Comparison of ENCODE assay signal across 10 mouse cellular contexts in genomic region chr12:112742768-112743167, GRCm38 (mm10). TPM values are rescaled to one million over a fixed set of nuclear protein-coding genes. Genes with fewer than 3 reads are reported as not detected.
DNase-seq lines count a peak whose midpoint lies in the region; ATAC-seq and TF ChIP-seq lines count a peak whose summit lies in the region.
"Had no signal": no experiment of that assay in that cellular context is flagged by ENCODE, and none has a peak within 500 bp of the region (broad histone marks: within the 10 kb centered on the region; RNA-seq: fewer than 3 reads in every experiment).

No protein-coding gene starts in this region.

- no peak for TF ChIP-seq CTCF in MEL (IDR thresholded peaks at IDR 0.05 in 2 of 3, conservative IDR thresholded peaks at IDR 0.05 in 1 of 3; ENCODE audit: control insufficient read depth in 1 of 3, insufficient read depth in 1 of 3, low read depth in 2 of 3, low read length in 3 of 3, poor library complexity in 1 of 3, severe bottlenecking in 1 of 3)

- TF ChIP-seq RAD21 in MEL (IDR thresholded peaks at IDR 0.05; ENCODE audit: low read depth, low read length) = no peak

- DNase-seq in kidney, adult 11 months = no peak
- DNase-seq in MEL (ENCODE audit: low read depth, low spot score) = no peak
- DNase-seq in adrenal gland, postnatal 36 days = no peak
- DNase-seq in urinary bladder, postnatal 36 days (ENCODE audit: low spot score in 2 of 2) = no peak
- no peak for DNase-seq in cerebellum, postnatal 36 days

- 0 out of 2 replicates have a peak, but pooled peaks cover 5% of the 10 kb centered on the region for H3K4me1 ChIP-seq in kidney, embryonic 14.5 days (ENCODE audit: control insufficient read depth, insufficient read depth, low read length)
- peaks cover 0 to 14% of the 10 kb centered on the region in 2 experiments; a peak in 2 of 4 replicates for H3K4me1 ChIP-seq in MEL (ENCODE audit: control insufficient read depth in 1 of 2, insufficient read depth in 2 of 2, low read length in 2 of 2)
- H3K4me1 ChIP-seq in heart, embryonic 12.5 days (replicated peaks) = peaks cover 31% of the 10 kb centered on the region
- H3K4me1 ChIP-seq in limb, embryonic 13.5 days = peaks cover 10% of the 10 kb centered on the region
- H3K4me1 ChIP-seq: liver, embryonic 13.5 days had no signal

- no peak for TF ChIP-seq POLR2A in MEL (IDR thresholded peaks at IDR 0.05; ENCODE audit: control insufficient read depth in 1 of 2, insufficient read depth in 1 of 2, low read depth in 1 of 2, low read length in 2 of 2, poor library complexity in 1 of 2)

- peaks cover 50% of the 10 kb centered on the region for H3K36me3 ChIP-seq in kidney, embryonic 14.5 days (ENCODE audit: control insufficient read depth, insufficient read depth, low read length)
- H3K36me3 ChIP-seq in MEL (ENCODE audit: control insufficient read depth in 1 of 2, insufficient read depth in 2 of 2, low read length in 2 of 2) = peaks cover 0 to 10% of the 10 kb centered on the region in 2 experiments; a peak in 2 of 4 replicates
- H3K36me3 ChIP-seq in heart, embryonic 12.5 days = peaks cover 27% of the 10 kb centered on the region
- peaks cover 64% of the 10 kb centered on the region for H3K36me3 ChIP-seq in limb, embryonic 13.5 days

- no peaks in the 10 kb centered on the region for H3K9me3 ChIP-seq in kidney, embryonic 14.5 days (ENCODE audit: control insufficient read depth, low read length)
- no peaks in the 10 kb centered on the region for H3K9me3 ChIP-seq in MEL (replicated peaks; ENCODE audit: insufficient read depth, low read length)
- no peaks in the 10 kb centered on the region for H3K9me3 ChIP-seq in heart, embryonic 12.5 days (replicated peaks)
- no peaks in the 10 kb centered on the region for H3K9me3 ChIP-seq in limb, embryonic 13.5 days
- H3K9me3 ChIP-seq: liver, embryonic 13.5 days had no signal

- no peak for TF ChIP-seq EP300 in MEL (IDR thresholded peaks at IDR 0.05; ENCODE audit: low read depth in 1 of 2, low read length in 2 of 2)

- H3K79me2 ChIP-seq in MEL (ENCODE audit: control insufficient read depth, insufficient read depth, low read length, poor library complexity) = no peaks in the 10 kb centered on the region; the same call in 1 of the 2 replicates

- peak overlapping the region; percentile 37; the same call in 1 of the 2 replicates for H3K27ac ChIP-seq in kidney, embryonic 14.5 days (ENCODE audit: low read depth, low read length)
- H3K27ac ChIP-seq in MEL (ENCODE audit: control insufficient read depth, low read depth, low read length) = peak overlapping the region; percentile 68
- H3K27ac ChIP-seq in heart, embryonic 12.5 days (ENCODE audit: poor library complexity, severe bottlenecking) = no peak overlapping the region
- peak overlapping the region; percentile 48; the same call in 1 of the 2 replicates for H3K27ac ChIP-seq in limb, embryonic 13.5 days
- H3K27ac ChIP-seq: liver, embryonic 13.5 days had no signal

- peak overlapping the region; percentile 31; the same call in 1 of the 2 replicates for H3K9ac ChIP-seq in kidney, embryonic 14.5 days (ENCODE audit: low read depth, low read length)
- peak overlapping the region; percentile 58 for H3K9ac ChIP-seq in MEL (ENCODE audit: control insufficient read depth, low read depth, low read length, poor library complexity, severe bottlenecking)
- H3K9ac ChIP-seq in heart, embryonic 12.5 days = peak overlapping the region; percentile 49; the same call in 1 of the 2 replicates
- H3K9ac ChIP-seq in limb, embryonic 13.5 days = peak overlapping the region; percentile 39; the same call in 1 of the 2 replicates
- H3K9ac ChIP-seq: liver, embryonic 13.5 days had no signal

- no peaks in the 10 kb centered on the region for H3K27me3 ChIP-seq in kidney, embryonic 14.5 days (ENCODE audit: control insufficient read depth, insufficient read depth, low read length)
- no peaks in the 10 kb centered on the region for H3K27me3 ChIP-seq in MEL (ENCODE audit: control insufficient read depth in 1 of 2, insufficient read depth in 2 of 2, low read length in 2 of 2)
- H3K27me3 ChIP-seq in heart, embryonic 12.5 days (replicated peaks) = no peaks in the 10 kb centered on the region
- no peaks in the 10 kb centered on the region for H3K27me3 ChIP-seq in limb, embryonic 13.5 days
- H3K27me3 ChIP-seq: liver, embryonic 13.5 days; Patski had no signal

- WGBS in kidney, embryonic 14.5 days = 69% methylated on average over 6 of the region's 6 CpGs
- WGBS in heart, embryonic 12.5 days = 57% methylated on average over 6 of the region's 6 CpGs
- WGBS in limb, embryonic 13.5 days = 64% methylated on average over 6 of the region's 6 CpGs

- H3K4me3 ChIP-seq in kidney, embryonic 14.5 days (ENCODE audit: low read length) = no peak overlapping the region
- peak overlapping the region; percentile 58 to 60 for H3K4me3 ChIP-seq in MEL (ENCODE audit: control insufficient read depth in 1 of 2, insufficient read depth in 1 of 2, low read depth in 2 of 2, low read length in 2 of 2)
- no peak overlapping the region for H3K4me3 ChIP-seq in heart, embryonic 12.5 days
- H3K4me3 ChIP-seq in limb, embryonic 13.5 days = no peak overlapping the region
- H3K4me3 ChIP-seq: liver, embryonic 13.5 days had no signal

- H3K4me2 ChIP-seq in kidney, embryonic 14.5 days (replicated peaks; ENCODE audit: low read depth, low read length) = no peak overlapping the region
- H3K4me2 ChIP-seq in heart, embryonic 12.5 days = no peak overlapping the region
- H3K4me2 ChIP-seq in limb, embryonic 13.5 days (replicated peaks) = no peak overlapping the region
- H3K4me2 ChIP-seq: liver, embryonic 13.5 days had no signal

- no peak for ATAC-seq in kidney, embryonic 14.5 days (ENCODE audit: low FRiP score, low TSS enrichment)
- 0 out of 2 replicates have a peak, but pooled peaks have one; percentile 19 for ATAC-seq in heart, embryonic 12.5 days (ENCODE audit: insufficient number of reproducible peaks, low FRiP score)
- no peak for ATAC-seq in limb, embryonic 13.5 days (ENCODE audit: low FRiP score, low read depth)
- ATAC-seq: Patski had no signal

TF ChIP-seq in MEL, 35 proteins besides CTCF, POLR2A, EP300 and RAD21:
- TF ChIP-seq NRF1 (IDR thresholded peaks at IDR 0.05; ENCODE audit: insufficient read depth, low read depth, low read length, poor library complexity, severe bottlenecking) = no peak; the same call in 1 of the 2 replicates
- no peak for TF ChIP-seq POLR2AphosphoS5 (IDR thresholded peaks at IDR 0.05; ENCODE audit: borderline replicate concordance, low read depth, low read length)
- no peak for TF ChIP-seq GATA1 (IDR thresholded peaks at IDR 0.05; ENCODE audit: low read depth, low read length)
- TF ChIP-seq MAFK (IDR thresholded peaks at IDR 0.05; ENCODE audit: borderline replicate concordance, low read depth, low read length) = no peak
- TF ChIP-seq NELFE (IDR thresholded peaks at IDR 0.05; ENCODE audit: low read depth, low read length) = no peak; the same call in 1 of the 2 replicates
- TF ChIP-seq CHD2 (IDR thresholded peaks at IDR 0.05; ENCODE audit: low read length) = no peak
- no peak for TF ChIP-seq MYB (IDR thresholded peaks at IDR 0.05; ENCODE audit: low read depth, low read length)
- no peak for TF ChIP-seq TAL1 (IDR thresholded peaks at IDR 0.05; ENCODE audit: low read length)
- TF ChIP-seq ETS1 (IDR thresholded peaks at IDR 0.05; ENCODE audit: low read depth, low read length) = no peak
- TF ChIP-seq ZMIZ1 (IDR thresholded peaks at IDR 0.05; ENCODE audit: low read depth, low read length) = no peak
- TF ChIP-seq USF2 (IDR thresholded peaks at IDR 0.05; ENCODE audit: borderline replicate concordance in 1 of 2, insufficient read depth in 1 of 2, low read depth in 1 of 2, low read length in 2 of 2) = no peak
- no peak for TF ChIP-seq USF1 (IDR thresholded peaks at IDR 0.05; ENCODE audit: low read depth, low read length)
- no peak for TF ChIP-seq CHD1 (IDR thresholded peaks at IDR 0.05; ENCODE audit: low read depth, low read length)
- TF ChIP-seq MYC (IDR thresholded peaks at IDR 0.05; ENCODE audit: low read depth, low read length) = no peak
- TF ChIP-seq MAZ (IDR thresholded peaks at IDR 0.05; ENCODE audit: low read depth, low read length) = no peak

RNA-seq across cellular contexts. Expression of gene Pld4, which starts 17.7 kb away (rescaled TPM):
- polyA plus RNA-seq in kidney, embryonic 14.5 days (2014; fragmentation: Nextera tagmentation; extraction: Ambion mirVana) = 4.8 and 7.8 TPM in 2 replicates
- total RNA-seq in MEL (2012; rRNA removed) = 9.7 and 9.8 TPM in 2 replicates
- 10 to 100 TPM in 1 of 2 experiments, not detected in 1; 16.4 TPM for polyA plus RNA-seq in MEL (2012; ENCODE audit: insufficient read depth in 1 of 2, insufficient read length in 2 of 2, low read depth in 1 of 2, low replicate concordance in 2 of 2, missing spikeins in 1 of 2)
- 3.0 and 4.2 TPM in 2 replicates for polyA plus RNA-seq in heart, embryonic 12.5 days (2016; fragmentation: Nextera tagmentation; extraction: Ambion mirVana)
- 6.1 and 7.2 TPM in 2 replicates for polyA plus RNA-seq in limb, embryonic 13.5 days (2015; fragmentation: Nextera tagmentation; extraction: Ambion mirVana)
- 10 to 100 TPM in 1 of 2 experiments, 1 to 10 TPM in 1; 7.5 to 11.9 TPM for total RNA-seq in adrenal gland, postnatal 36 days (2021)

RNA-seq across cellular contexts. Expression of gene Cep170b, which starts 22.5 kb away (rescaled TPM):
- polyA plus RNA-seq in kidney, embryonic 14.5 days (2014; fragmentation: Nextera tagmentation; extraction: Ambion mirVana) = 11.5 and 15.1 TPM in 2 replicates
- total RNA-seq in MEL (2012; rRNA removed) = 40.0 and 49.7 TPM in 2 replicates
- polyA plus RNA-seq in MEL (2012; ENCODE audit: insufficient read depth in 1 of 2, insufficient read length in 2 of 2, low read depth in 1 of 2, low replicate concordance in 2 of 2, missing spikeins in 1 of 2) = 10 to 100 TPM in 1 of 2 experiments, not detected in 1; 64.0 TPM
- 7.0 and 7.3 TPM in 2 replicates for polyA plus RNA-seq in heart, embryonic 12.5 days (2016; fragmentation: Nextera tagmentation; extraction: Ambion mirVana)
- polyA plus RNA-seq in limb, embryonic 13.5 days (2015; fragmentation: Nextera tagmentation; extraction: Ambion mirVana) = 14.7 and 16.6 TPM in 2 replicates
- 10 to 100 TPM; 41.5 to 48.8 TPM for total RNA-seq in adrenal gland, postnatal 36 days (2021)

RNA-seq across cellular contexts. Expression of gene Ahnak2, which starts 59.7 kb away (rescaled TPM):
- 0.53 and 0.86 TPM in 2 replicates for polyA plus RNA-seq in kidney, embryonic 14.5 days (2014; fragmentation: Nextera tagmentation; extraction: Ambion mirVana)
- total RNA-seq in MEL (2012; rRNA removed) = 1.2 and 2.6 TPM in 2 replicates
- polyA plus RNA-seq in MEL (2012; ENCODE audit: insufficient read depth in 1 of 2, insufficient read length in 2 of 2, low read depth in 1 of 2, low replicate concordance in 2 of 2, missing spikeins in 1 of 2) = 10 to 100 TPM in 1 of 2 experiments, not detected in 1; 11.4 TPM
- 1.3 and 1.4 TPM in 2 replicates for polyA plus RNA-seq in heart, embryonic 12.5 days (2016; fragmentation: Nextera tagmentation; extraction: Ambion mirVana)
- polyA plus RNA-seq in limb, embryonic 13.5 days (2015; fragmentation: Nextera tagmentation; extraction: Ambion mirVana) = 0.61 and 0.64 TPM in 2 replicates
- total RNA-seq in adrenal gland, postnatal 36 days (2021) = 1 to 10 TPM; 7.5 to 7.7 TPM

Comparison
In these comparisons a context has a peak if more than half of its experiments do, and no peak if none do; other contexts are left out.
1. H3K4me3 ChIP-seq: peak in MEL (2 of 2); none in kidney, embryonic 14.5 days (single experiment), heart, embryonic 12.5 days (single experiment) and limb, embryonic 13.5 days (single experiment).
2. Peak in every context shown above with its lines, with median percentiles within 50 percentile points of each other: H3K9ac ChIP-seq.